Mouse (Mus musculus) adrenal gland, adult (tissue): Measurements from ENCODE around the gene Ryr2.
A peak's percentile ranks its signal among the peaks of the same experiment; 100 is the strongest.

Source experiments
- DNase-seq, 2 experiments: peaks; one replicate each; pipeline ENCODE4 v3.0.0; 2022 to 2023; ENCODE audit warnings: low spot score in 1 of 2; ENCODE audit not compliant: inconsistent age in 2 of 2

The Ryr2 gene

DNA sequence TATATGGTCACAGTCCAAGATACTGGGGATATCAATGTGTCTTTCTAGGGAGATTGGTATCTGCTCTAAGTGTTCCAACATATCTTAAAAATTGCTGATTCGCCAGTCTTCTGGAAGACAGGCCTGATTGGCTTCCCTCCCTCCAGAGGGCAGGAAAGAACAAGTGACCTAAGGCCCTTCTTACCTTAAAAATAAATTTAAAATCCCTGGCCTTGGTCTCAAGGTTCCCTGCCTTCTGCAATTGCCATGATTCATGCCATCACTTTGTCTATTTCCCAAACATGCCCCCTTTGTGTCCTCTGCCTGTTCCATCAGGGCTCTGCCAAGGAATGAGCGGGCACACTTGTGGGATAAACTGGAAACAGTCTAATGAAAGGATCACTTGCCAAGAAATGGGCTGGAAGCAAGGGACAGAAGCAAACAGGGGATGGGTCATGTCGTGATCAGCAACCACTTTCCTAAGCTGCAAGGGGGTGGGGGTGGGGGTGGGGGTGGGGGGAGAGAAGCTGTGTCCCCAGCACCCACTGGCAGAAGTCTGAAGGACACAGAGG lies 10.3 kb downstream of the Ryr2 start:
- peak; percentile 51 to 76 for DNase-seq

DNA sequence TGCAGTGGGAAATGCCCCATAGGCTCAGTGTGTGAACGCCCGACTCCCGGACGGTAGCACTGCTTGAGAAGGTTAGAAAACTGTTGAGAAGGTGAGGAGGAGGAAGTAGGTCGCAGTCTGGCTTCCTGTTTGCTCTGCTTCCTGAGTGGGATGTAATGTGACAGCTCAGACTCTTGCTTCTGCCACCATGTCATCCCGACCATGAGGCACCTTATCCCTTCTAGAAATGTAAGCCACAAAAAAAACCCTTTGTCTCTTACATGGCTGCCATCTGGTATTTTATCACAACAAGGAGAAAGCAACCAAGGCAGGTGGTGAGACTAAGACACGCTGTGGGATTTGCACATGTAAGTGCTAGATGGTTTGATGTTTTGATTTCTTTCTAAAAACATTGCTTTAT lies 12.2 kb downstream of the Ryr2 start:
- no peak for DNase-seq

DNA sequence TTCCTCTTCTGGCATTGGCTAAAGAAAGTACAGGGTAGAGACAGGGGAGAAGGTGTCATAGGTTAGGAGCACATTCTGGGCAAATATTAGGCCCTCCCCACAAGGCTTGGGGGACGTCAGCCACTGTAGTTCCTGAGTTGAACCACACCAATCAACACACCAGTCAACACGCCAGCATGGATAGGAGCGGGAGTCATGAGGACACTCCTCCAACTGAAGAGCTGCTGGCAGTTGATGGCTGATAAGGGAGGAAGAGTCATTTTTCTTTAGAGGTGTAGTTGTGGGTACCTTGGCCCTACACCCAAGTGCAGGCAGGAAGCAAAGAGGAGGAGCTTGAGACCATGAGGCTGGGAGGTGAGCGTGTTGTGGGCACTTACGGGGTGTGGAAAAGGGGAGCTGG lies 13.6 kb downstream of the Ryr2 start:
- DNase-seq = no peak

DNA sequence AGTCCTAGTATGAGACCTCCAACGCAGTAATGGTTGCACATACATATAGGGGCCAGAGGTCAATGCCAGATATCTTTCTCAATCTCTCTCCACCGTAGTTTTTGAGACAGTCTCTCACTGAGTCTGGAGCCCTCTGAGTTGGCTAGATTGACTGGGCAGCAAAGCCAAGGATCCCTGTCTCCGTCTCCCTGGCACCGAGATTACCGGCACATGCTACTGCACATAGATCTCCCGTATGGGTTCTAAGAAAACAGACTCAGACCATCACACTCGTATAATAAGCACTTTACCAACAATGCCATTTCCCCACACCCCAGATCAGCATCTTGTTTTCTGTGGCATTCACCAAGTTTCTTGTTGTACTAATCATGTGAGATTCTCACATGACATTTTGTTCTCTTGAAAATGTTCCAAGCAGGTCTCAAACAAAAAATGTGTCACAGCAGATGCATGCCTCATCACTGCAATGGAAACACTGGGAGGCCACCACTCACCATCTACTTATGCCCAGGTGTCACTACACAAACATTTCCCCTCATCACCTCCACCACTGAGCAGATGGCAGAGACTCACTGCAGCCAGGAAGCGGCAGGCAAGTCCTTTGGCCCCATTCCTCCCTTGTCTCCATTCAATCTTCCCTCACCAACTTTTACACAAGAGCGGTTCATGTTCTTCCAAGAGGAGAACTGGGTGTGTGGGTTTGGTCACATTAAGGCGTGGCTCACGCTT lies 14.2 kb downstream of the Ryr2 start:
- DNase-seq = no peak

DNA sequence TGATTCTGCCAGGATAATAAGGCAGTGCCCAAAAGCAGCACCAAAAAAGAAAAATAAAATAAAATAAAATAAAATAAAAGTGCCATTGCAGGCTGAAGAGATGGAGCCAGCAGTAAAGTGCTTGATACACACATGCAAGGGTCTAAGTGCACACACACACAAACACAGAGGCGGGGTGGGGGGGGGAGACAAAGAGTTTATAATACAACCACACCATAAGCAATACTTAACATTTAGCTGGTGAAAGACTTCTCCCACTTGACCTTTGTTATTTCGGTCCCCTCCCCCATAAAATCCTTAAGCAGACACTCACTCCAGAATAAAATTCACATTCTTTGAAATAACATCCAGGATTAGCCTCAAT lies 22.7 kb downstream of the Ryr2 start:
- DNase-seq = no peak

DNA sequence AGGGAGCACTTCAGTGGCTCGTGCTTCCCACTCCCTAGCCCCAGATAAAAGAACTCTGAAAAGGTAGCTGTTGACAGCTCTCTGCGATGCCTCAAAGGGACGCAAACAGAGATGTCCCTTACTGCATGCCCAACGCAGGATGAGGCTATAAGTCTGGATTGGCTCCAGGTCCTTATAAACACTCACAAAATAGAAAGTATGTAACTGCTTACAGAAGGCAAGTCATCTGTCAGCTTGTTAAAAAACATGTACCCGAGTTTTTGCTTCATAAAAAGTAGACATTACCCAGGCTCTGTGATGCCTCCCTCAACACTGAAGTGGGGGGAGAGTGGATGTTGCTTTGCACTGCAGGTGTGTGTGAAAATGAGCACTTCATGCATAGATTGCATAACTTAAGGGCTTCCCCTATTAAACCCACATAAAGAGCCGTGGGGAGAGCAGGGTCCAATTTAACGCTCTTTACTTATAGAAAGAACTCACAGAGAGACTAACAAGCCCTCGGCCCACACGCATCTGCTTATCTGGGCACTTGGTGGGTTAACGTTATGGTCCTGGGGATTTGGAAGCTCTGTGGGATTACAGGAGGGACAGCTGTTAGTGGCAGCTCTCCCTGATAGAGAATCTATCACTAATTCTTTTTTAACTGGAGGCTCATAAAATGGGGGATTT lies 23.2 kb downstream of the Ryr2 start:
- no peak for DNase-seq

DNA sequence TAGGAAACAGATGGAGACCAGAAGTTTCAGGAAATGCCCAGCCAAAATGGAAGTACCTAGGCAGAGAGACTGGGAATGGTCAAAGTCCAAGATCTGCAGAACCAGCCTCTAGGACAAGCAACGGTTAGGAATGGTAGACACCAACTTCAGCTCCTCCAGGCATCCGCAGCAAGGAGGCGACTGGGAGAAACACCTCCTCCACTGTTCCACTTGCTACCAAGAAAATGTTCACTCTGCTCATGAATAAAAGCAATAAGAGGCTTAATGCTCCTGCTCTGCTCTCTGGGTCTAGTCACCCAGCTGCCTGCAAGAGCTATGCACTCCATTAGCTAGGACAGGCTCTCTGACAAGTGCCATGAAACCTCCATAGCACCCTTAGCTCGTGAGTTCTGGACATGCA lies 26.2 kb downstream of the Ryr2 start:
- DNase-seq = no peak

DNA sequence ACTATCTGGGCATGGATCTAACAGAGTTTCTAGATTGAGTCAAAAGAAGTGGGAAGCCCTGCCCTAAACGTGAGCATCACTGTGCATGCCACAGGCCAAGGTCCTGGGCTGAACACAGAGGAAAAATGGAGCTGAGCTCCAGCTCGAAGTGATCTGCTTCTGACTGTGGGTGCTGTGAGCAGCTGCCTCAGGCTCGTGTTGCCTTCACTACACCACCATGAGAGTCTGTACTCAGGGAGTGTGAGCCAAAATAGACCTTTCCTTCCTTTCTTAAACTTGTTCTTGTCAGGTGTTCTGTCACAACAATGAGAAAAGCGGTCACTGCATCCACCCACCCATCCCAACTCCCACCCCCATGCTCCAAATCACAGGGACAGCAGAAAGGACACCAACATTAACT lies 27.2 kb downstream of the Ryr2 start:
- DNase-seq = no peak

DNA sequence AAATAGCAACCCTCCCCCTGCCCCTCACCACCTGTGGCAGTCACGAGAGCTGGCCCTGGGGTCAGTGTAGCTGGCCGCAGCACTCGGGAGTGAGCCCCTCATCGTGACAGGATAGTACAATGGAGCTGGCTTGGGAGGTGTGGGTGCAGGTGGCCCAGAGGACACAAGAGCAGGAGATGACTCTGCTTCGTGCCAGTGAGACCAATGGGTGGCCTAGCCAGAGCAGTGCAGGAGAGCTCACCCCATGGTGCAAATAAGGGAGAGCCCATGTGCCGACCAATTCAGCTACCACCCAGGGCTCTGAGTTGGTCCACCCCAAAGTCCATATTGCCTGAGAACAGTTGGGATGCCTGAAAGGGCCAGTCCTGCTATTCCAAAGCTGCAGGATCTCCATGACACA lies 31.8 kb downstream of the Ryr2 start:
- DNase-seq = no peak

DNA sequence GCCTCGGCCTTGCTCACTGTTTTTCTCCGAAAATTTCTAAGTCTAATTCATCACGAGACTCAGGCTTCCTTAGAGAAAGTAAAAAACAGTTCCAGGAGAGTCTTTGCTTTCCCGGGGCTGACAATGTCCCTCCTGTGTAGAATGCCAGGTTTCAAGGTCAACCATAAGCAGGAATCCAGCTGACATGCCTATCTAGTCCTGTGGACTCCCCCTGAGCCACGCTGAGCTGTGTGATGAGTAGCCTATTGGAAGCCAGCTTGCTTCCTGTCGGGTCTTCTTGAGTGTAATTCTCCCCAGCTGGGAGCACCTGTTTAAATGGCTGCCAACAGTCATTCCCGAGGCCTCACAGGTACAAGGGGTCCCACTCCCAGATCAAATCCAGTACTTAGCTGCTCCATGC lies 34.2 kb downstream of the Ryr2 start:
- DNase-seq = no peak

DNA sequence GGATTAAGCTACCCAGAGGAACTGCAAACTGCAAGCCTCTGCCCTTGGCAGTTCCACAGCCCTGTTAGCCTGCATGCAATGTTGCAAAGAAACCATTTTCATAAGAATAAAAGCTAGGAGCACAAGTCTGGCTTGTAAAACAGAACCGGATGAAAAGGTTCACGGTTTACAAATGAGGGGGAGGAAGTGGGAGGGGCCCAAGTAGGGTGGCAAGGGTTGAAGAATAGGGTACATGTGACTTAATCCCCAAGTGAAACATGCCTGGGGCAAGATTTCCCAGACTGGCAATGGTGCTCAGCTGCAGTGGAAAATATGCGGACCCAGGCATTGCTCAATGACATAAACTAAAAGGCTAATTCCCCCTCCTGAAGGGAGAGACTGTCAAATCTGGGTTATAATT lies 34.6 kb downstream of the Ryr2 start:
- no peak for DNase-seq

DNA sequence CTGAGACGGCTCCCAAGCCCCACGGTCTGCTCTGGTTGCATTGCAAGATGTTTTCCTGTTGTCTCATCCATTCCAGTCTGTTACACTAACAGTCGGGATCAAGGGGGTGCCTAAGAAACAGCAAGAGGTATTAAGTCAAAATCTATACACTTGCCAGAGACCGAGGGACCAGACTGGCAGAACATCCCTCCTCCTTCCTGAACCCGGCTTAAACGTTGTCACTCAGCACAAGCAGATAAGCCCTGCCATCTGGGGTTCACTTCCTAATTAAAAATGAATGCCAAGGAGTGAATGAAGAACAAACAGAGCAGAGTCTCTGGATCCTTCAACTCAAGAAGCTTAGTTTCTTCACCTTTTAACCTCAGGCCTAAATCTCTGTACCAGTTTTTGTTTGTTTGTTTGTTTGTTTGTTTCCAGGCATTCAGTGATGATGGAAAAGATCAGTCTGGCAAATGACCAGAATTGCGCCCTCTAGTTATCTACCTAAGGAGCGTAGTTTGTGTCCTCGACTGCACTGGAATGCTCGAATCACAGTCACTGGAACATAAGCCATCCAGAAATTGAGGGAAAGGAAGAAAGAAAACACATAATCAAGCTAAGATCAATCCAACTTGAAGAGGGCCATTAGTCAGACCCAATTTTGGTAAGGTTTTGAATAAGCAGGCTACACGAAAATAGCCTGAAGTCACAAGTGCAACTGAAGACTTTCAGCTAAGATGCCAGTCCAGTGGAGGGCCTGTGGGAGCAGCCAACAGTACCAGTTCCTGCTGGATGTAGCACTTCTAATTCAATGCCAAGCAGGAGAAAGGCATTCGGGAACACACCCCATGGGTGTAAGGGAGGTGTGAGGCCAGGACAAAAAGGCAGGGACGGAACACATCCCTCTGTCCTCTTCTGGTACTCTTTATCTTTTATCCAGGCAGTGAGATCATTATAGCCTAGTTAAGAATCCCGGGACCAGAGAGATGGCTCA lies 36.3 kb downstream of the Ryr2 start:
- no peak for DNase-seq

DNA sequence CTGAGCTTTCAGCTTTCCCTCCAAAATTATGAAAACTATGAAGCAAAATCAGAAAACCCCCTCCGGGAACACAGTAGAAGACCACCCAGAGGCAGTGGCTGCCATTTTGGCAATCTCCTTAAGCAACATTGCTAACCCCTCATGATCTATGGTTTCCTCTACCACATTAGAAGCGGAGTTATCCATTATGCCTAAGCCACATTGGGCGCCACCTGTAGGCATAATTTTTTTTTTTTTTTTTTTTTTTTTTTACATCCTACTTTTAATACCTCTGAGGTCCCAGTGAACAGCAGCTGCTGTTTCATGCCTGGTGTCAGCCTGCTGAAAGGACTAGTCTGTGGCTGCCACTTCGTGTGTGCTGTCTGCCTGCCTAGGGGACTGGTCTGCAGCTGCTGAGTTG lies 42.2 kb downstream of the Ryr2 start:
- peak in 1 of 2 experiments; percentile 13 for DNase-seq

DNA sequence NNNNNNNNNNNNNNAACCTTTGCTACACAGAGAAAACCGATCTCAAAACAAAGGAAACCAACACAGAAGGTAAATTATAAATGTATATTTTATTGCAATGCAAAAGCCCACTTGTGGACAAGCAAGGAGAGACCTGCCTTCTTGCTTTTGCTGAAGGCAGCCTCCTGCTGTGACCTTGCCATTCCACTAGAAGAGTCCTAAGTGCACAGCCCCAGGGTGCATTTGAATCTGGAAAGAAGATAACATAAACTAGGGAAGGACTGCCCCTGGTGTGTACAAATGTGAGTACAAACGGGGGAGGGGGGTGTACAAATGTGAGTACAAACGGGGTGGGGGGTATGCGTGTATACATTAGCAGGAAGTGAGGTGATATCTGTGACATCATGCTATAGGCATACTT lies 43.2 kb downstream of the Ryr2 start:
- no peak for DNase-seq

DNA sequence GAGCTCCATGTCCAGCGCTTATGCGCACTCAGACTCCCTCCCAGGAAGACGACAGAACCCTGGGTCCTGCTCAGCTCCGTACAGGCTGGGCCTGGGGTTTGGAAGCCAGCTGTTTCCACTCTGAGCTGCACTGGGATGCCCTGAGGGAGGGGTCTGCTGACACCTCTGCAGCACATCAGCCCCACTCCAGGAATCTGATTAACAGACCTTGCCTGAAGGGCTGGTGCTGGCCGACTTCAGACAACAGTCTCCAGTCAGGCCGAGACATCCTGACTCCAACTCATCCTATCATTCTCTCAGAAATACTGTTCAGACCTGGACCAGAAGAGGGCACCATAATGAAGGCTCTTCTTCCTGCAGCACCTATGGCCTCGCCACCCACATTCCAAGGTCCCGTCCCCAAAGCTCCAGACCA lies 49.4 kb downstream of the Ryr2 start:
- peak in 1 of 2 experiments; percentile 71 for DNase-seq

DNA sequence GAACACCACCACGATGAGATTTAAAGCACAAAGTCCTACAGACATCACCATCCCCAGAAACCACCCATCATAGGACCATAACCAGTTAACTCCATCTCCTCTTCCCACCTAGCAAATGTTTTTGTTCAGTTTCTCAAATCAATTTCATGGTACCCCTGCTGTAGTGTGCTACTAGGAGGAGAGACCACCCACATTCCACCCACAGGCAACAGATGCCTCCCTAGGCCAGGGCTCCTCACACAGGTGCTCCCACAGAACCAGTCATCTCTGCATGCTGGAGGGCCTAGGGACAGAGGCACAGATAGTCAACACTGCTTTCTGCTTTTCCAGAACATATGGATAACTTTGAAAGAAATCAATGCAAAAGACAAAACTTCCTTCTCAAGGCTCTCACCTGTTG lies 50.8 kb downstream of the Ryr2 start:
- DNase-seq = no peak

DNA sequence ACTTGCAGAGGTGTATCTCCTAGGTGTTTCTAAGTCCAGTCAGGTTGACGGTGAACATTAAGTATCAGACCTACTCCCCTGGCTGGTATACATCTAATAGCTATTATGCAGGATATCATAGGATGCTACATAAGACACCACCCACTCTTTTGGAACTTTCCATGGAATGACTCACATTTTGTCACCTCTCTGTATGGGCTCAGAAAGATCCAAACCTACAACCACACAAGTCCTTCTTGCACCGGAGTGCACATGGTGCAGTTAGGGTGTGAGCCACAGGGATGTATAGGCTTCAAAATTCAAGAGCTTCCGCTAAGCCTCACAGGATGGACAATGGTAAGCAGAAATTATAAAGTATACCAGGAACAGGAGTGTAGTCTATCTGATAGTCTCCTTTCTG lies 52.8 kb downstream of the Ryr2 start:
- DNase-seq = no peak

DNA sequence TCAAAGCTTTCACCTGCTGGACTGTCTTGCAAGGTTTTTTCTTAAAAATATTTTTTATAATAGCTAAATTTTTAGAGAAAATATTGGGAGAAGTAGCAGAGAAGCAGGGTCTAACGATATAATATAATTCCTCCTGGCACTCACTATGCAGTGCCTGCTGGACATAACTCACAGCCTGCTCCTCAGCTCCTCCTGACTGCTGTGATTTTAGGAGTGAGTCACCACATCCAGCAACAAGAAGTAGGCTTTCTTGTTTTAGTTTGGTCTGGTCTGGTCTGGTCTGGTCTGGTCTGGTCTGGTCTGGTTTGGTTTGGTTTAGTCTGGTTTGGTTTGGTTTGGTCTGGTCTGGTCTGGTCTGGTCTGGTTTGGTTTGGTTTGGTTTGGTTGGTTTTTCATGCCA lies 55.9 kb downstream of the Ryr2 start:
- DNase-seq = peak in 1 of 2 experiments; percentile 48

DNA sequence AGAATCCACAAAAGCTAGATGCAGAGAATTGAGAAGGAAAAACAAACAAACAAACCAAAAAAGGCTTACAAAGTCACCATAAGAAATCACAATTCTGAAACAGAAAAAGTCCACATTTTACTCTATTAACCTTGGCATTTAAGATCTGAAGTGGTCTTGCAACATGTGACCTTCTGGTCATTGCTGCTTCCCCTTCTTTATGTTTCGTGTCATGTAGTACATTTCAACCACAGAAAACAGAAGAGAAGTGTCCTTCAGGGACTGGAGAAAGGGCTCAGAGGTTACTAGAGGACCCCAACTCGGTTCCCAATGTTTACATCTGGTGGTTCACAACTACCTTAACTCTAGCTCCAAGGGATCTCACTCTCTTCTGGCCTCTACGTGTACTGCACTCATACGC lies 59.7 kb downstream of the Ryr2 start:
- peak in 1 of 2 experiments; percentile 58 for DNase-seq

DNA sequence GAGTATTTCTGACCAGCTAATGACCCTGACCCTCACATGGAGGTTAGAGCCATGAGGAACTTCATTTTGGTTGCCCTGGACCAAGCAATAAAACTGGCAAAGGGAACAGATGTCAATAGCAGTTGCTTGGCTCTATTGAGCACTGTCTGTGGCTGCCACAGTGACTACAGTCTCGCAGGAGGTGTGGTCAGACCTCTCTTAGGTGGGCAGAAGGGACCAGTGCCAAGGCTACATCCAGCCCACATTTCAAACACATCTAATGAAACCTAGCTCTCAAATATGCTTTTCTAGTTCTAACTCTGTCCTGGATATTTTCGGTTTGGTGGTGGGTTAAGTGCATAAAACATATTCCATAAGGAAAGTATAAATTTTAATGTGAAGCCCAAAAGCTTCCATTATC lies 62.0 kb downstream of the Ryr2 start:
- DNase-seq = peak in 1 of 2 experiments; percentile 27

DNA sequence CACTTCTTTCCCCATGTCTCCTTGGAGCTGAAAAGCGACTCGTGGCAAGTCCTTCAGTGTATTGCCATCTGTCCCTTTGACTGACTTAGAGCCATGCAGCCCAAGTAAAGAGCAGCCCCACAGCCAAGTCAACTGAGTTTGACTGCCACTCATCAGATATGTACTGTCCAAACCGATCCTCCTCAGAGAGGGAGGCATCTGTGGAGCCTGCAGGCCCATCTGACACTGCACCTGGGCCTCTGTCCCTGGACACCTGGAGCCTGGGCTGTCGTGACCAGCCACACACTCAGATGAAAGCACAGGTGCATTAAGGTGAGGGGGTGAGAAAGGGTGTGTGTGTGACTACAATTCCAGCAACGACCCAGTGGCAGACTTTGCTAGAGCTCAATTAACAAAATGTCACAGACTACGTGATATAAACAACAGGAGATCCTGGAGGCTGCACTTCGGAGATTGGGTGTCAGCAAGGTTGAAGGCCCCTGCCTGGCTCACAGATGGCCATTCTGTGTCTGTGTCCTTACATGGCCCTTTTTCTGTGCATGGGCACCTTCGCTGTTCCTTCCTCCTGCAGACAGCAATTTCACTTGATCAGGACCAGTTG lies 63.8 kb downstream of the Ryr2 start:
- no peak for DNase-seq
